Comparison of ENCODE assay signal across 15 mouse cellular contexts in the genomic region with DNA sequence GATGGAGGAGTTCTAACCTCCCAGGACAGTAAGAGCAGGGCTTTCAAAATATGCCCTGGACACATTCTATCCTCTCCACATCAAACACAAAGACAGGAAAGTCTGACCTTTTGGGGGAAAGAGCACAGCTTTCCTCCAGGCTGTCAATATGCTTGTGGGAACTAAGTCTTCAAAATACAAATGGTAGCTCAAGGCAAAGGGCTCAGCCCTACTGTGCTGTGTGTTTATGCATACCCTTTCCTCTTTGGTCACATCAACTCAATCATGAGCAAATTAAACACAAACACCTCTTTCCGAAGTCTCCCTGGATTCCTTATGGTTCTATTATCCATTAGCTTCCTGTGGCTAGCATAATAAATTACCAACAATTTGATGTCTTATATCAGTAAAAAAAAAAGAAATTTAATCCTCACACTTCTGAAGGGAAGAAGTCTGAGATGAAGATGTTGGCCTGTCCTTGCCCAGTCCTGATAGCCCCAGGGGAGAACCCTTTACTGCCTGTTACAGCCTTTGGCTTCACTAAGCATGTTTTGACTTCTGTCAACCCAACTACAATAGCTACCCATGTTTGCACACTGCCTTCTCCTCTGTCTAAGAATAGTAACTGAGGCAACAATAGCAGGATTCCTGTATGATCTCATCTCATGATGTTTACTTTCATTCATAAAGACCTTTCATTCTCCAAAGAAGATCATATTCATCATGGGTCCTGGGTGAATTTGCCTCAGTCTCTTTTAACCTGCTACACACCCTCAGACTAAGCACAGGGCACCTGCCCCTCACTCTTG.
"Had no signal": no experiment of that assay in that cellular context is flagged by ENCODE, and none has a peak within 500 bp of the region (broad histone marks: within the 10 kb centered on the region; RNA-seq: fewer than 3 reads in every experiment).

No protein-coding gene starts in this region.

- H3K27ac ChIP-seq: liver, embryonic 13.5 days; liver, embryonic 15.5 days; midbrain, embryonic 10.5 days; midbrain, embryonic 12.5 days; neural tube, embryonic 12.5 days had no signal

- DNase-seq: liver; liver, embryonic 13.5 days; liver, postnatal 0 days; midbrain, embryonic 14.5 days; right cerebral cortex, postnatal 14 days; spleen, adult 18-20 months; thymus, adult 18-20 months; thymus, postnatal 14 days; thymus, postnatal 36 days had no signal

- H3K9ac ChIP-seq: liver, embryonic 13.5 days; liver, embryonic 15.5 days; liver, postnatal 0 days; midbrain, embryonic 12.5 days; neural tube, embryonic 12.5 days had no signal

- ATAC-seq: liver, postnatal 0 days; midbrain, embryonic 16.5 days had no signal

- H3K36me3 ChIP-seq: liver, embryonic 13.5 days; liver, embryonic 15.5 days; midbrain, embryonic 10.5 days; midbrain, embryonic 12.5 days; neural tube, embryonic 12.5 days had no signal

- H3K4me2 ChIP-seq: liver, embryonic 11.5 days; liver, embryonic 13.5 days; liver, embryonic 15.5 days; midbrain, embryonic 12.5 days; neural tube, embryonic 12.5 days had no signal

- H3K9me3 ChIP-seq: liver, embryonic 13.5 days; liver, embryonic 15.5 days; midbrain, embryonic 10.5 days; midbrain, embryonic 12.5 days; neural tube, embryonic 12.5 days had no signal

- H3K4me1 ChIP-seq: liver, embryonic 13.5 days; liver, embryonic 15.5 days; midbrain, embryonic 10.5 days had no signal

- H3K27me3 ChIP-seq: liver, embryonic 13.5 days; liver, embryonic 15.5 days; midbrain, embryonic 12.5 days; neural tube, embryonic 12.5 days had no signal

- H3K4me3 ChIP-seq: liver, embryonic 13.5 days; liver, embryonic 15.5 days; midbrain, embryonic 10.5 days; midbrain, embryonic 12.5 days; neural tube, embryonic 12.5 days had no signal
